8 mouse cellular contexts compared by ENCODE assay signal in genomic region chr7:109241313-109241712, GRCm38 (mm10).
DNase-seq lines count a peak whose midpoint lies in the region; ATAC-seq and TF ChIP-seq lines count a peak whose summit lies in the region.
"Had no signal": no experiment of that assay in that cellular context is flagged by ENCODE, and none has a peak within 500 bp of the region (broad histone marks: within the 10 kb centered on the region; RNA-seq: fewer than 3 reads in every experiment).

No protein-coding gene starts in this region.

- no peak for ATAC-seq in liver, postnatal 0 days
- ATAC-seq in liver, embryonic 11.5 days (replicated peaks; ENCODE audit: low FRiP score): no peak
- peak; percentile 37; the same call in 1 of the 2 replicates for ATAC-seq in hindbrain, embryonic 16.5 days
- peak; percentile 21; the same call in 1 of the 2 replicates for ATAC-seq in midbrain, postnatal 0 days (ENCODE audit: low FRiP score)
- ATAC-seq: activated CD4-positive, CD25-positive, alpha-beta regulatory T cell, adult 4 months had no signal

- H3K4me2 ChIP-seq in liver, postnatal 0 days (ENCODE audit: low read depth, low read length): no peak overlapping the region
- H3K4me2 ChIP-seq in liver, embryonic 11.5 days: no peak overlapping the region
- H3K4me2 ChIP-seq in hindbrain, embryonic 16.5 days (ENCODE audit: low read length): peak overlapping the region; percentile 31; the same call in 1 of the 2 replicates
- peak overlapping the region; percentile 33 for H3K4me2 ChIP-seq in midbrain, postnatal 0 days (ENCODE audit: low read depth, low read length, poor library complexity, severe bottlenecking)

- H3K36me3 ChIP-seq in liver, postnatal 0 days (replicated peaks; ENCODE audit: insufficient read depth, low read length): no peaks in the 10 kb centered on the region
- H3K36me3 ChIP-seq in liver, embryonic 11.5 days (ENCODE audit: control insufficient read depth, insufficient read depth, low read length): no peaks in the 10 kb centered on the region
- no peaks in the 10 kb centered on the region for H3K36me3 ChIP-seq in embryonic facial prominence, embryonic 10.5 days (replicated peaks)
- H3K36me3 ChIP-seq in hindbrain, embryonic 16.5 days (ENCODE audit: control insufficient read depth, insufficient read depth, low read length): no peaks in the 10 kb centered on the region
- H3K36me3 ChIP-seq in midbrain, postnatal 0 days (ENCODE audit: insufficient read depth, low read length): no peaks in the 10 kb centered on the region

- H3K27me3 ChIP-seq in liver, postnatal 0 days (ENCODE audit: insufficient read depth, low read length): no peaks in the 10 kb centered on the region
- H3K27me3 ChIP-seq in liver, embryonic 11.5 days (replicated peaks; ENCODE audit: control insufficient read depth, insufficient read depth, low read length): no peaks in the 10 kb centered on the region
- H3K27me3 ChIP-seq in embryonic facial prominence, embryonic 10.5 days (replicated peaks; ENCODE audit: low read depth, poor library complexity, severe bottlenecking): peaks cover 30% of the 10 kb centered on the region
- no peaks in the 10 kb centered on the region for H3K27me3 ChIP-seq in hindbrain, embryonic 16.5 days (replicated peaks; ENCODE audit: control insufficient read depth, insufficient read depth, low read length)
- H3K27me3 ChIP-seq in midbrain, postnatal 0 days (ENCODE audit: insufficient read depth, low read length): no peaks in the 10 kb centered on the region

- no peak for TF ChIP-seq EP300 in liver, postnatal 0 days (IDR thresholded peaks at IDR 0.05; ENCODE audit: low read depth)

- no peaks in the 10 kb centered on the region for H3K4me1 ChIP-seq in liver, postnatal 0 days (ENCODE audit: insufficient read depth)
- no peaks in the 10 kb centered on the region for H3K4me1 ChIP-seq in liver, embryonic 11.5 days (replicated peaks; ENCODE audit: control insufficient read depth, insufficient read depth, low read length)
- peaks cover 18% of the 10 kb centered on the region for H3K4me1 ChIP-seq in embryonic facial prominence, embryonic 10.5 days
- peaks cover 3% of the 10 kb centered on the region for H3K4me1 ChIP-seq in hindbrain, embryonic 16.5 days (ENCODE audit: control insufficient read depth, insufficient read depth, low read depth, low read length)
- 0 out of 2 replicates have a peak, but pooled peaks cover 2% of the 10 kb centered on the region for H3K4me1 ChIP-seq in midbrain, postnatal 0 days (ENCODE audit: insufficient read depth, low read length)

- no peaks in the 10 kb centered on the region for H3K9me3 ChIP-seq in liver, postnatal 0 days (ENCODE audit: low read length)
- H3K9me3 ChIP-seq in liver, embryonic 11.5 days (ENCODE audit: control insufficient read depth, low read length): no peaks in the 10 kb centered on the region
- H3K9me3 ChIP-seq in embryonic facial prominence, embryonic 10.5 days: no peaks in the 10 kb centered on the region
- H3K9me3 ChIP-seq in hindbrain, embryonic 16.5 days (ENCODE audit: control insufficient read depth, low read length): no peaks in the 10 kb centered on the region
- no peaks in the 10 kb centered on the region for H3K9me3 ChIP-seq in midbrain, postnatal 0 days (ENCODE audit: low read length)

- H3K4me3 ChIP-seq in liver, postnatal 0 days (ENCODE audit: low read depth, low read length): no peak overlapping the region
- no peak overlapping the region for H3K4me3 ChIP-seq in liver, embryonic 11.5 days (ENCODE audit: low read depth, low read length)
- peak overlapping the region; percentile 21; the same call in 1 of the 2 replicates for H3K4me3 ChIP-seq in embryonic facial prominence, embryonic 10.5 days
- no peak overlapping the region for H3K4me3 ChIP-seq in hindbrain, embryonic 16.5 days (ENCODE audit: low read length)
- no peak overlapping the region for H3K4me3 ChIP-seq in midbrain, postnatal 0 days (ENCODE audit: low read depth, low read length)

- no peak for DNase-seq in liver, postnatal 0 days
- DNase-seq in liver, embryonic 11.5 days (ENCODE audit: low spot score): no peak
- peak; percentile 58 for DNase-seq in embryonic facial prominence, embryonic 10.5 days (ENCODE audit: low spot score)
- no peak for DNase-seq in midbrain, postnatal 0 days (ENCODE audit: low spot score)
- DNase-seq in cerebellum, adult 11 months: no peak
- DNase-seq in urinary bladder, adult 2 months (ENCODE audit: low spot score): no peak

- no peak overlapping the region for H3K9ac ChIP-seq in liver, postnatal 0 days (replicated peaks)
- H3K9ac ChIP-seq in liver, embryonic 11.5 days (ENCODE audit: low read depth, low read length): no peak overlapping the region
- no peak overlapping the region for H3K9ac ChIP-seq in hindbrain, embryonic 16.5 days (ENCODE audit: low read depth, low read length)
- H3K9ac ChIP-seq in midbrain, postnatal 0 days (replicated peaks; ENCODE audit: low read length, poor library complexity, severe bottlenecking): no peak overlapping the region

- TF ChIP-seq CTCF in liver, postnatal 0 days (IDR thresholded peaks at IDR 0.05; ENCODE audit: low read depth): 0 out of 2 replicates have a peak, but pooled peaks have one; percentile 28
- peak; percentile 58 for TF ChIP-seq CTCF in midbrain, postnatal 0 days (IDR thresholded peaks at IDR 0.05)

- WGBS in liver, postnatal 0 days (ENCODE audit: insufficient replicate concordance): 18% methylated on average over 19 of the region's 19 CpGs
- 22% methylated on average over 19 of the region's 19 CpGs for WGBS in liver, embryonic 11.5 days
- 8% methylated on average over 19 of the region's 19 CpGs for WGBS in embryonic facial prominence, embryonic 10.5 days
- 10% methylated on average over 19 of the region's 19 CpGs for WGBS in hindbrain, embryonic 16.5 days
- WGBS in midbrain, postnatal 0 days: 17% methylated on average over 19 of the region's 19 CpGs

- no peak overlapping the region for H3K27ac ChIP-seq in liver, postnatal 0 days (ENCODE audit: low read depth)
- H3K27ac ChIP-seq in liver, embryonic 11.5 days (ENCODE audit: low read depth, low read length): no peak overlapping the region
- H3K27ac ChIP-seq in embryonic facial prominence, embryonic 10.5 days (replicated peaks): no peak overlapping the region; the same call in 1 of the 2 replicates
- H3K27ac ChIP-seq in hindbrain, embryonic 16.5 days (ENCODE audit: low read depth, low read length): no peak overlapping the region
- H3K27ac ChIP-seq in midbrain, postnatal 0 days (ENCODE audit: low read depth, low read length): no peak overlapping the region

Comparison
In these comparisons a context has a peak if more than half of its experiments do, and no peak if none do; other contexts are left out.
1. ATAC-seq: peak in hindbrain, embryonic 16.5 days (single experiment) and midbrain, postnatal 0 days (single experiment); none in liver, postnatal 0 days (single experiment) and liver, embryonic 11.5 days (single experiment).
2. H3K4me2 ChIP-seq: peak in hindbrain, embryonic 16.5 days (single experiment) and midbrain, postnatal 0 days (single experiment); none in liver, postnatal 0 days (single experiment) and liver, embryonic 11.5 days (single experiment).